Mouse (Mus musculus) liver, embryonic 16.5 days (tissue): ENCODE data around the gene Cnksr1. TPM values are rescaled to one million over a fixed set of nuclear protein-coding genes. Genes with fewer than 3 reads are reported as not detected.
A peak's percentile ranks its signal among the peaks of the same experiment; 100 is the strongest.

ENCODE experiments used
- ATAC-seq: fragments of 200-750 bp; cut with Nextera tagmentation; 2 replicates; pipeline ENCODE4 v1.8.0; 2017; ENCODE audit warnings: low read depth, mild to moderate bottlenecking, moderate number of reproducible peaks, moderate library complexity
- H3K27ac ChIP-seq: fragments of 300-500 bp; sonication (generic); 2 replicates; pipeline ENCODE4 v1.5.1; 2014; ENCODE audit warnings: mild to moderate bottlenecking, low read length
- H3K27me3 ChIP-seq: fragments of 300-500 bp; sonication (generic); 2 replicates; pipeline ENCODE4 v1.6.1; 2014; ENCODE audit warnings: low read depth, low read length, mixed read lengths; ENCODE audit not compliant: control insufficient read depth, insufficient read depth
- H3K36me3 ChIP-seq: fragments of 300-500 bp; sonication (generic); 2 replicates; pipeline ENCODE4 v1.6.1; 2014; ENCODE audit warnings: mild to moderate bottlenecking; ENCODE audit not compliant: control insufficient read depth, insufficient read depth
- H3K4me1 ChIP-seq: fragments of 300-500 bp; sonication (generic); 2 replicates; pipeline ENCODE4 v1.6.1; 2014; ENCODE audit warnings: low read depth, low read length, mixed read lengths; ENCODE audit not compliant: control insufficient read depth
- H3K4me2 ChIP-seq: fragments of 300-500 bp; sonication (generic); 2 replicates; pipeline ENCODE4 v1.6.1; 2014; ENCODE audit warnings: low read depth, low read length, mixed read lengths
- H3K4me3 ChIP-seq: fragments of 300-500 bp; sonication (generic); 2 replicates; pipeline ENCODE4 v1.5.1; 2014; ENCODE audit warnings: low read depth, mild to moderate bottlenecking, low read length
- H3K9ac ChIP-seq: fragments of 300-500 bp; sonication (generic); 2 replicates; pipeline ENCODE4 v1.6.1; 2014; ENCODE audit warnings: low read depth, low read length
- H3K9me3 ChIP-seq: fragments of 300-500 bp; sonication (generic); replicated peaks from 2 replicates; pipeline ENCODE4 v1.6.1; 2016; ENCODE audit warnings: low read length; ENCODE audit not compliant: control insufficient read depth
- WGBS: fragments of 180-500 bp; shearing (Covaris S2); extraction: QIAGEN DNeasy Blood & Tissue Kit; methylation state at CpG from one replicate; pipeline ENCODE4 v1.1.7; 2014; ENCODE audit not compliant: insufficient replicate concordance; 5-methylcytosine and 5-hydroxymethylcytosine counted together
- polyA plus RNA-seq: library from polyadenylated mRNA; unstranded; fragments of >200 nt; fragmentation: Nextera tagmentation; extraction: Ambion mirVana; gene quantifications from 2 replicates; pipeline ENCODE4 v1.2.1, GENCODE M21; 2015

The Cnksr1 gene
- polyA plus RNA-seq, 1 experiment from 2014 or later, result 0.06 TPM

GRCm38 (mm10) chr4:134227194-134227593, 11.0 kb downstream of the Cnksr1 start, which contains the start of gene Catsper4:
TSS of gene Catsper4 (minus strand) at chr4:134227383.
- Histone ChIP-seq H3K4me2 (no peak within 1 kb of the TSS), H3K4me3 (no peak within 1 kb of the TSS), H3K9me3 (no peaks in the 10 kb centered on the region), H3K36me3 (no peaks in the 10 kb centered on the region), H3K4me1 (no peaks in the 10 kb centered on the region), H3K27ac (no peak within 1 kb of the TSS), H3K9ac (no peak within 1 kb of the TSS), H3K27me3 (no peaks in the 10 kb centered on the region)
- no peak for ATAC-seq
- WGBS, result 63% methylated on average over 8 of the region's 8 CpGs

GRCm38 (mm10) chr4:134222793-134223600, 15.2 kb downstream of the Cnksr1 start:
- 37% methylated on average over 11 of the region's 11 CpGs for WGBS
- no peaks in the 10 kb centered on the region for H3K9me3 ChIP-seq
- no peak overlapping the region for H3K4me3 ChIP-seq
- ATAC-seq, result no peak
- no peak overlapping the region for H3K4me2 ChIP-seq
- H3K27me3 ChIP-seq, result no peaks in the 10 kb centered on the region
- no peak overlapping the region for H3K27ac ChIP-seq
- H3K4me1 ChIP-seq, result no peaks in the 10 kb centered on the region
- H3K9ac ChIP-seq, result no peak overlapping the region
- H3K36me3 ChIP-seq, result no peaks in the 10 kb centered on the region

- no peak overlapping the region for H3K4me2 ChIP-seq
- no peak overlapping the region for H3K4me3 ChIP-seq
- no peaks in the 10 kb centered on the region for H3K9me3 ChIP-seq
- no peaks in the 10 kb centered on the region for H3K36me3 ChIP-seq
- no peak for ATAC-seq
- WGBS, result 50% methylated on average over 6 of the region's 6 CpGs
- H3K27me3 ChIP-seq, result no peaks in the 10 kb centered on the region
- H3K27ac ChIP-seq, result no peak overlapping the region
- H3K4me1 ChIP-seq, result no peaks in the 10 kb centered on the region
- H3K9ac ChIP-seq, result no peak overlapping the region
Observed at GRCm38 (mm10) chr4:134206488-134207053, 31.6 kb downstream of the Cnksr1 start.

- no peaks in the 10 kb centered on the region for H3K4me1 ChIP-seq
- H3K4me2 ChIP-seq, result no peak overlapping the region
- H3K27me3 ChIP-seq, result no peaks in the 10 kb centered on the region
- no peaks in the 10 kb centered on the region for H3K36me3 ChIP-seq
- 36% methylated on average over 17 of the region's 17 CpGs for WGBS
- no peaks in the 10 kb centered on the region for H3K9me3 ChIP-seq
- ATAC-seq, result no peak
- H3K9ac ChIP-seq, result no peak overlapping the region
- no peak overlapping the region for H3K27ac ChIP-seq
- H3K4me3 ChIP-seq, result no peak overlapping the region
Observed at GRCm38 (mm10) chr4:134203340-134203896, 34.8 kb downstream of the Cnksr1 start.

DNA sequence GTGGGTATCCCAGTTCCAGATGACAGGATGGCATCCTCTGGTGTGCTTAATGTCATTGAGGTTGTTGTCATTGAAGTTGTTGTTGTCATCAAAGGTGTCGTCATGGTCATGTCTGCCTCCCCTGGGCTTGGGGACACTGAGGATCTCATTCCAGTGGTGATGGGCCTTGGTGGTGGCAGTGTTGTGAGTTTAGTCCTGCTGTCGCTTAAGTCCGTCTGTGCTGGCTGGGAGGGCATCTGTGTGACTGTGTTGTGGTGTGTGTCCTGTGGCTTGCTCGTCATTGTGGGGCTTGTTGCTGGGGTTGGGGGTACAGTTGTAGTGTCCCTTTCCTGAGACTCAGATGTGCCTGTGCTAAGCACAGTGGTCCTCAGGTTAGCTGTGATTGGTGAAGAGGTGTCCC, 35.3 kb downstream of the Cnksr1 start, which contains the start of gene Gm7534:
Gene Gm7534, minus strand, starts transcription at position 101 of the 400 bp plus-strand sequence.
- Histone ChIP-seq H3K9me3 (no peaks in the 10 kb centered on the region), H3K4me2 (no peak within 1 kb of the TSS), H3K9ac (no peak within 1 kb of the TSS), H3K27ac (no peak within 1 kb of the TSS), H3K27me3 (no peaks in the 10 kb centered on the region), H3K4me1 (no peaks in the 10 kb centered on the region), H3K36me3 (no peaks in the 10 kb centered on the region), H3K4me3 (no peak within 1 kb of the TSS)
- 81% methylated on average over 4 of the region's 4 CpGs for WGBS
- ATAC-seq, result no peak

DNA sequence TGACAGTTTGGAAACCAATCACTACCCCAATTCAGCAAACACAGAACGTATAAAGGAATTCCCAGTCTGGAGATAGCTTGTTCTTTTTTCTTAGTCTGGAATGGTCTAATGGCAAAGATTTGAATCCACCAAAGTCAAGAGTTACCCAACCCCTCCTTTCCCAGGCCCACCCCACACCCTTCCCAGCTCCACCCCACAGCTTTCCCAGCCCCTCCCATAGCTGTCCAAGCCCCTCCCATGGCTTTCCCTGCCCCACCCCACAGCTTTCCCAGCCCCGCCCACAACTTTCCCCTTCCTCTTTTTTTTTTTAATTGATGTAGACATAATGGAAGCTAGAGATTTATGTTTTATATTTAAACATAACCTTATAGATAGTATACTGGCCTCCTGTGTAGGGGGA, 38.8 kb downstream of the Cnksr1 start:
- Histone ChIP-seq H3K4me3 (no peak overlapping the region), H3K27me3 (no peaks in the 10 kb centered on the region), H3K4me1 (no peaks in the 10 kb centered on the region), H3K9me3 (no peaks in the 10 kb centered on the region), H3K36me3 (no peaks in the 10 kb centered on the region), H3K4me2 (no peak overlapping the region), H3K27ac (no peak overlapping the region), H3K9ac (no peak overlapping the region)
- no peak for ATAC-seq
- WGBS, result 54% methylated on average over 2 of the region's 2 CpGs

DNA sequence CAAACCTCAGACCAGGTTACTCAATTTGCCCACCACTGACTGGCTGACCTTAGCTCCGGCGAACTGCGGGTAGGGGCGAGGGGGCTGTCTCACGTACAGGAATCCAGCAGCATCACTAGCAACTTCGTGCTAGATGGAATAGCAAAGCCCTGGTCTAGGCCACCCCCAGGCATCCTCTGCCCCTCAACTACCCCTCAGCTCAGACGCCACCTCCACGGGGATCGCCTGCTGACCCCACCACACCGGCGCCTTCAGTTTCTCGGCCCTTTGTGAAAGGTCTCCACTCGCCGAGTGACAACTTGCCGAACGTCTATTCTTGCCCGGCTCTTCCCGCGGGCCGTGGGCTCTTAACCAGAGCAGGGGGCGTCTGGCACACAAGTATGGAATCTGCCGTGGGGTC, 51.9 kb downstream of the Cnksr1 start:
- Histone ChIP-seq H3K4me1 (peaks cover 34% of the 10 kb centered on the region), H3K36me3 (no peaks in the 10 kb centered on the region), H3K9me3 (no peaks in the 10 kb centered on the region), H3K4me3 (peak overlapping the region; percentile 91), H3K27ac (peak overlapping the region; percentile 88), H3K27me3 (no peaks in the 10 kb centered on the region), H3K4me2 (peak overlapping the region; percentile 87), H3K9ac (peak overlapping the region; percentile 94)
- ATAC-seq, result no peak
- WGBS, result under 1% methylated on average over 22 of the region's 22 CpGs

GRCm38 (mm10) chr4:134185569-134185968, 52.6 kb downstream of the Cnksr1 start:
- Histone ChIP-seq H3K4me2 (peak overlapping the region; percentile 87), H3K27ac (peak overlapping the region; percentile 88; the same call in 1 of the 2 replicates), H3K36me3 (no peaks in the 10 kb centered on the region), H3K4me1 (peaks cover 41% of the 10 kb centered on the region), H3K9ac (peak overlapping the region; percentile 94), H3K27me3 (no peaks in the 10 kb centered on the region), H3K9me3 (no peaks in the 10 kb centered on the region), H3K4me3 (peak overlapping the region; percentile 91)
- WGBS, result 82% methylated on average over 3 of the region's 3 CpGs
- ATAC-seq, result no peak

- WGBS, result 65% methylated on average over 3 of the region's 3 CpGs
- Histone ChIP-seq H3K36me3 (no peaks in the 10 kb centered on the region), H3K27me3 (no peaks in the 10 kb centered on the region), H3K4me2 (no peak overlapping the region), H3K9me3 (no peaks in the 10 kb centered on the region), H3K27ac (no peak overlapping the region), H3K4me1 (peaks cover 45% of the 10 kb centered on the region), H3K4me3 (no peak overlapping the region), H3K9ac (no peak overlapping the region)
- no peak for ATAC-seq
Observed at GRCm38 (mm10) chr4:134183711-134184110, 54.5 kb downstream of the Cnksr1 start.
